Mouse (Mus musculus) G1E (cell line): ENCODE data around the gene Nap1l4.

Experiments used
- CTCF ChIP-seq: IDR thresholded peaks from 2 replicates; pipeline ENCODE4 v1.5.1; 2012; ENCODE audit warnings: low read depth, low read length, inconsistent platforms, mixed read lengths
- POLR2AphosphoS5 ChIP-seq: IDR thresholded peaks from 2 replicates; pipeline ENCODE4 v1.6.1; 2012; ENCODE audit warnings: low read depth, low read length, inconsistent platforms; ENCODE audit not compliant: insufficient replicate concordance

DNA sequence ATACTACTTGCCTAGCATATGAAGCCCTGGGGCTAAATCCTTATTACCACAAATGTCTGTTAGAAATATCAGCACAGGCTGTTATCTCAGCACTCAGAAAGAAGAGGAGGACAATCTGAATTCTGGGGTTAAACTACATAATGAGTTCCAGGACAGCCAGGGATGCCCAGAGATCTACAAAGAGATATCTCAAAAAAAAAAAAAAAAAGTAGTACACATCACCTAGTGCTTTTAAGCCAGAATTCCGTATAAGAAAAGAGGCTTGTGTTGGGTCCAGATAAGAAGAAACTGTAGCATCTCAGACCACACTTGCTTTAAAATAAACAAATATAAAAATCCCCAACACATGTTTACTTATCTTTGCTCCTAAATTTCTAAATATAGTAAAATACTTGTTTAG, 10.2 kb downstream of the Nap1l4 start:
- TF ChIP-seq POLR2AphosphoS5 = no peak
- TF ChIP-seq CTCF = no peak
